Mouse (Mus musculus) heart, postnatal 0 days (tissue): Measurements from ENCODE around the gene Tbc1d1.

Experiments used
- CTCF ChIP-seq: IDR thresholded peaks from 2 replicates; pipeline ENCODE4 v1.5.1; 2016; ENCODE audit warnings: antibody characterized with exemption, control low read depth, low read depth
- EP300 ChIP-seq: IDR thresholded peaks from 2 replicates; pipeline ENCODE4 v1.6.1; 2016; ENCODE audit warnings: antibody characterized with exemption, low read depth

- TF ChIP-seq CTCF (no peak), EP300 (no peak)
Observed at GRCm38 (mm10) chr5:64273517-64273916, 117.4 kb downstream of the Tbc1d1 start.
